Mouse (Mus musculus) heart, postnatal 0 days (tissue): Measurements from ENCODE around the gene Kcnj12.

ENCODE experiments used
- CTCF ChIP-seq: IDR thresholded peaks from 2 replicates; pipeline ENCODE4 v1.5.1; 2016; ENCODE audit warnings: antibody characterized with exemption, control low read depth, low read depth
- EP300 ChIP-seq: IDR thresholded peaks from 2 replicates; pipeline ENCODE4 v1.6.1; 2016; ENCODE audit warnings: antibody characterized with exemption, low read depth

- TF ChIP-seq CTCF (no peak), EP300 (no peak)
These were observed 46.5 kb downstream of the Kcnj12 start for GRCm38 (mm10) chr11:61068866-61069265.
